Mouse (Mus musculus): ENCODE results near the gene Gab1.

Gab1 gene

GRCm38 (mm10) chr8:80845284-80845683 is 35.0 kb downstream of the Gab1 start:
- DNase-seq (ENCODE audit: low spot score in 2 of 2) = no peak

DNA sequence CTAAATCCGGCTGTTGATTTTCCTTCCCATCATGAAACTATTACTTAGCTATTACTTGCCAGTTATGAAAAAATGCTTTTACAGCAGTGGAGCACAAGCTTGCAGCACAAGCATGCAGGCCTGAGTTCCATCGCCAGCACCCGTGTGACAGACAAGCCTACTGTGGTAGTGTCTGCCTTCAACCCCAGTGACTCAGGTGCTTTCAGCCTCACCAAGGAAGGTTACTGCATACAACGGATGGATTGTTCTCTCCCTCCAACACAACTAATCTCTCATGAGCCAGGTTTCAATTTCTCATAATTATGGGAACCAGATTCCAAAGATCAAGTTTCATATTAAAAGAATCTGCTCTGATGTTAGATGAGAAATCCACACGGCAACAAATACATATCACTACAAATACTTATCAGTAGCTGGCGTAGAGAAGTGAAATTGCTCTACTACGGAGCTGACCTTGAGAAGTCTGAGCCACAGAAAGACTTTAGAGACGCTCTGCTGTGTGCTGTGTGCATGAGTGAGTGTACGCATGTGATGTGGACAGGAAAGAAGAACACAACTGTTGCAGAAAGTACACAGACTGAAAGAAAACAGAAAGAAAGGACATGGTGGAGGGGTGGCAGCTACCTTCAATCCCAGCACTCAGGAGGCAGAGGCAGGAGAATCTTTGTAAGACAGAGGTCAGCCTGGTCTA is 36.4 kb downstream of the Gab1 start:
- no peak for DNase-seq (ENCODE audit: low spot score in 2 of 2)

DNA sequence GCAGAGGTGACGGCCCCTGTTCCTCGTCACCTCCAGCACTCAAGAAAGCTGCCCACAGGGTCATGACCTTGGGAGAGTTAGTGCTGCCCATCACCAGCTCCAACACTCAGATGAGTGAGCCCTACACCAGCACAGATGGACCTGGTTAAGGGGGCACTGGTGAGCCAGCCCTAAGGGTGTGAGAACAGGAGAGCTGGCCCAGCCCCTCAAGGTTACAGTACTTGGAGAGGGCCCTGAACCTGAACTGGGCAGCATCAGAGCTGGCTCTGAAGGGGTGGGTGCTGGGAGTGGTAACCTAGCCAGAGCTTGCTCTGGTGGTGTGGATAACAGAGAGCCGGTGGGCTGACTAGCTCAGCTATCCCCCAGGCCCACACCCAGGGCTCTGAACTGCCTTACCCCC is 37.8 kb downstream of the Gab1 start:
- no peak for DNase-seq (ENCODE audit: low spot score in 2 of 2)

DNA sequence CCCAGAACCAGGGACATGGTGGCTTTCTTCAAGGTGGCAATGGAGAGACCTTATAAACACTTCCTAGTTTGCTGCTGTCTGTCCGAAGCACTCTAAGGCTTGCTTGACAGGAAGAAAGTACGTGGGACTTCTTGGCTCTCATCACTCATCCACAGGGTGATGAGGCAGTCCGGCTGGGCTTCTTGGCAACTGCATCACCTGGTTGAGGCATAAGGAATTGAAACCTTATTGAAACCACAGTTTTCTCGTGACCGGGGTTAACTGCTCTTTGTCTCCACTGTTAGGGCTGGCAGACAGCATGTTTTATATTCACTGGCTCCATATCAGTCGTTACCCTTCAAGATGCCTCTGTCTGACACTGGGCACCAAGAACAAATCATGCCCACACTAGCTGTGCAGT is 40.2 kb downstream of the Gab1 start:
- no peak for DNase-seq (ENCODE audit: low spot score in 2 of 2)

DNA sequence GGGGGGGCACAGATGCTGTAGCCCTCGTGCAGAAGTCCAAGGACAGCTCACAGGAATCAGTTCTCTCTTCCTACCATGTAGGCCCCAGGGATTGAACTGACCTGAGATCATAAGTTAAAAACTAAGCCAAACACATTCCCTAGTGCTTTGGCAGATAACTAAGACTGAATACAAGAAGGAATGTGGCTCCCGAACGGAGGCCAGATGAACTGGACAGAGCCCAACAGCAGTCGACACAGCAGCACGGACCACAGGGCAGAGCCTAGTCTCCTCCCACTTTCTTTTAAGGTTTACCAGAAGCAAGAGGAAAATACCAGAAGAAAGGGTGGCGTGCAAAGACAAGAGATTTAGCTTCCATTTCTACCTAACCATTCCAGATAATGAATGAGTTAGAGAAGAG is 42.1 kb downstream of the Gab1 start:
- DNase-seq (ENCODE audit: low spot score in 2 of 2) = no peak

DNA sequence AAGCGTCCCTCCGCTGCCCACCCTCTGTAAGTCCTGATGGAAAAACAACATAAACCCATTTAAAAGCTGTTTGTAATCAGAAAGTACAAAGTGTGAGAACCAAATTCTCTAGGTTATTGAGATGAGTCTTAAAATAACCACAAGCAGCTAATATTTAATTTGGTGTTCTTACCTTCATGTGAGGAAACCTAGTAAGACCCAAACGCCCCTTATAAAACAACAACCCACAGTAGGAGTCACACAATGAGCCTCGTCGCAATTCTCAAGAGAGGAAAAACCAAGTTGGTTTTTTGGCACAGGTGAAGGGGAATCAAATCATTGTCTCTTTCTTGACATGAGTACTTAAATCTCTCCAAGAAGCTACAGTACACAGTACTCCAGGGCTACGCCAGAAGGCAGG is 44.9 kb downstream of the Gab1 start:
- DNase-seq (ENCODE audit: low spot score in 2 of 2) = no peak

- no peak for DNase-seq (ENCODE audit: low spot score in 2 of 2)
These were observed 45.9 kb downstream of the Gab1 start for GRCm38 (mm10) chr8:80834443-80834842.

- no peak for DNase-seq (ENCODE audit: low spot score in 2 of 2)
These were observed 47.8 kb downstream of the Gab1 start for GRCm38 (mm10) chr8:80832534-80832933.

GRCm38 (mm10) chr8:80831876-80832524 is 48.3 kb downstream of the Gab1 start:
- DNase-seq (ENCODE audit: low spot score in 2 of 2) = no peak

- DNase-seq (ENCODE audit: low spot score in 2 of 2) = no peak
These were observed 49.4 kb downstream of the Gab1 start for GRCm38 (mm10) chr8:80830724-80831566.

GRCm38 (mm10) chr8:80830141-80830540 is 50.2 kb downstream of the Gab1 start:
- DNase-seq (ENCODE audit: low spot score in 2 of 2) = no peak

GRCm38 (mm10) chr8:80826996-80827395 is 53.3 kb downstream of the Gab1 start:
- DNase-seq (ENCODE audit: low spot score in 2 of 2) = no peak

DNA sequence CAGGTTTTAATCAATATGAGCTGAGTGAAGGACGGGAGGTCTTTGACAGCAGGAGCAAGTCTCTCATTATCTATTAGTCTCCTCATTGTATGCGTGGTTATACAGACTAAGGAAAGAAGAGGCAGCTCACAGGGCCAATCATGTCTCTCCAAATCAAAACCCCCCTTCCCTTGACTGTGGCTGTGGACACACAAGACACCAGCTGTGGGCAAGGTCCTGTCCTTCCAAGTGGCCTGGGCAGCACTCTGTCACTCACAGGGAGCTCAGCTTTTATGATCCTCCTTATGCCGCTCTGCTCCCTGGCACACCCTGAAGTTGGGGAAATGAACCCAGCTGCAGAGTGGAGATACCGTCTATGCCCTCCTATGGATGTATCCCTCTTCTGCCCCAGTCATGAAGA is 55.2 kb downstream of the Gab1 start:
- no peak for DNase-seq (ENCODE audit: low spot score in 2 of 2)

DNA sequence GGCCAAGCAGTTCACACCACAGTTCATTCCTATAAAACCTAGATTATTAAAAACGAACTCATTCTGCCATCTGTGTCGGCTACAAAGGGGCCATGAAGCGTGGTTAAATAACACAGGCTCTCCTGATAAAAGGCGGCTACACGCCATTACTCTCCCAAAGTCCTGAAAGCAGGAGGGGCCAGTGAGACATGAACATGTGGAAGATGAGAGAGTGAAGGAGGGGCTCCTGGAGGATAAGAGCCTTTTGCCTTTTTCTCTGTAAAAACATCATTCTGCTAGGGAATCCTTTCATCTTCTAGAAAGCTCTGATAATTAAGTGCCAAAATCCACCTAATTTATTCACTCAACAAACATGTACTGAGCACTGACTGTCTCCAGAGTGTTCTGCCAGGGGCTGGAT is 55.9 kb downstream of the Gab1 start:
- no peak for DNase-seq (ENCODE audit: low spot score in 2 of 2)

DNA sequence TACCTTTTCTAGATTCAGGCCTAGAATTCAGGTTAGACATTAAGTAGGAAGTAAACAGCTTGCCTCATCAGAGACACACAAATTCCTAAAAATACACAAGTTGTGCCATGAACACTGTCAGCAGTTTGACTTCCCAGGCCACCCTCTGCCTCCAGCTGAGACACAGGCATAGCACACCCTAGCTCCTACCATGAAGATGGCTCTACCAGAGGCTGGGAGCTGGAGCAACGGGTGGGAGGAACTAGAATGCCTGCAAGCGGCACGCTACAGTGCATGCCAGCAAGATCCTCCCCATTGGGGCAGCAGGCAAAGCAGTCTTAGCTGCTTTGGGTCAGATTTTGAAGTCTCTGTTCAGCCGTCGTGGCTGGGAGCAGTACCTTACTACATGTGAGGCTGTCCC is 57.1 kb downstream of the Gab1 start:
- no peak for DNase-seq (ENCODE audit: low spot score in 2 of 2)

DNA sequence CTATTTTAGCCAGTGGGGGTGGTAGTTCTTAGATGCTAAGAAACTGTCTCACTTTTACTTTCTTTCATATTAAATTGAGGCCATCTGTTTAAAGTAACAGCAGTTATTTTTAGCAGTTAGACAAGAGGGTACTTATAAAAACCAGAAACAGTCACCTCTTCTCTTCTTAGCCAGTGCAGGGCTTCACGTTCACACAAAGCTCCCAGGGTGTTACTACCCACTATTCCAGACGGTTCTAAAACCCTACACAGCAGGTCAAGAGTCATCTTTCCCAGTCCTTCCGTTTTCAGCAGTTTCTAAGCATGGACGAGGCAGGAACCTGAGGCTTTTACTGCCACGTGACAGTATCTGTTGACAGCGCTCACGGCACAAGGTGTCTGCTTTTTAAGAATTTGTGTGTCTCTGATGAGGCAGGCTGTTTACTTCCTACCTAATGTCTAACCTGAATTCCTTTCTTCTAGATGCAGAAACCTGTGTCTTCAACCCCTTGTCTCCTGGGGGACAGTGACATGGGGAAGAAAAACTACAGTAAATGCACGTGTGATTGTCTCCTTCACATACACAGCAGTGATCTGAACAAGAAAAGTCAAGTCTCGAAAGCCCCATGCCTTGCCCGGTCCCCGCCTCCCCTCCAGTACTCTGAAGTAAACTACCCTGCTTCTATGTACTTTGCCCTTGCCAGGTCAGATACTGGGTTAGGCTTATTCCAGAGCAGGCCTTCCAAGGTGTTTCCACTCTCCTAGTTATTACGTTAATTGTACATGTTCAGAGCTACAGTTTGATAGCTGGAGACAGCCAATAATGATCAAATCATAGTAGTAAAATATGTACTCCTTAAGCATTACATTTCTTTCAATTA is 58.7 kb downstream of the Gab1 start:
- no peak for DNase-seq (ENCODE audit: low spot score in 2 of 2)

DNA sequence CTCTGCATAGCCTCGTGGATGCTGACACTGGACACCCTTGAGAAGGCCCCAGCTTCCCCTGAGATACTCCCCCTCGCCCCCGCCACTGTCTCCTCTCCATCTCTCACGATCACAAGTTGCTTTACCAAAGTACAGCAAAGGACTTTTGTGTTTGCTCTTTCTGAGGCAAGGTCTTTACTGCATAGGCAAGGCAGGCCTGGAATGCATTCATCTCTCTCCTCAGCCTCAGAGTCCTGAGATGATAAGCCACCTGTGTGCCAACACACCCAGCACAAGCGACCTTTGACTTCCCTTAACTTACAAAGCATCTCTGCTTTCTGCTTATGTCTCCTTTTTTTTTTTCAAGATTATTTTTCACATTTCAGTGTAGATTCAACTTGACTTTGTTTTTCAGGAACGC is 61.3 kb downstream of the Gab1 start:
- DNase-seq (ENCODE audit: low spot score in 2 of 2) = no peak

DNA sequence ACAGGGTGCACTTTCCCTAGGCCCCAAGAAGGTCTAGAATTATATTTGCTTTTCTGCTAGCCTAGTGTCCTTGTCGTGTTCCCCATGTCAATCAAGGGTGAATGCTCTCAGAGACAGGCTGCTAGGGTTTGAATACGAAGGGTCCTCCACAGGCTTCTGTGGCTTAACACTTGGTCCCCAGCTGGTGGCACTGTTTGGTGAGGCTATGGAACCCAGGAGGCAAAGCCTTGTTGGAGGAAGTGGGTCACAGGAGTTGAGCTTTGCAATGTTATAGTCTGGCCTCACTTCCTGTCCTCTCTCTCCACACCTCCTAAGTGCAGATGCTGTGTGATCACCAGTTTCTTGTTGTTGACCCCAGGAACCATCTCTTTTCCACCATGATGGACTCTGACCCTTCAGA is 63.3 kb downstream of the Gab1 start:
- DNase-seq (ENCODE audit: low spot score in 2 of 2) = no peak

GRCm38 (mm10) chr8:80815179-80815578 is 65.1 kb downstream of the Gab1 start:
- DNase-seq (ENCODE audit: low spot score in 2 of 2) = no peak

- no peak for DNase-seq (ENCODE audit: low spot score in 2 of 2)
These were observed 66.1 kb downstream of the Gab1 start for GRCm38 (mm10) chr8:80814087-80814791.

DNA sequence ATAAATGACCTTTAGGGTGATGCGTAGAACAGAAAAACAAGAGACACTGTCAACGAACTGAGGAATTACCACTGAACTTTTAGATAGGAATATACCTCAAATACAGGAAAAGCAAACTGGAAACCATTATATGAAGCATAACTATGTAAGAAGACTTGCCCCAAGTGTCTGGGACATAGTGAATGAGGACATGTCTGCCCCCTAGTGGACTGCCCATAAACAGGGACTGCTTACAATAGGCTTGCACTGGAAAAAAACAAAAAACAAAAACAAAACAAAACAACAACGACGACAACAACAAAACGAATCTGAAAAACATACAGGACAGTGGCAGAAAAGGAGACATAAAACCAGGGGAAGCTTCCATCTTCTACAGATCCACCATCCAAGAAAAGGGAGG is 66.9 kb downstream of the Gab1 start:
- no peak for DNase-seq (ENCODE audit: low spot score in 2 of 2)
